Mouse (Mus musculus) stomach, embryonic 14.5 days (tissue): Measurements from ENCODE around the gene Crk. TPM values are rescaled to one million over a fixed set of nuclear protein-coding genes. Genes with fewer than 3 reads are reported as not detected.
"Not testable (repeated sequence)": the region's sequence is repeated elsewhere in the genome, so short reads cannot be mapped to it uniquely, and the experiment has no call there.

Experiments used
- ATAC-seq: fragments of 200-750 bp; cut with Nextera tagmentation; 2 replicates; pipeline ENCODE4 v1.8.0; 2017; ENCODE audit warnings: low read depth, moderate TSS enrichment; ENCODE audit not compliant: insufficient number of reproducible peaks, insufficient read depth, low FRiP score
- H3K27ac ChIP-seq: fragments of 300-500 bp; sonication (generic); 2 replicates; pipeline ENCODE4 v1.5.1; 2014; ENCODE audit warnings: mild to moderate bottlenecking, low read length, moderate library complexity, mixed read lengths
- H3K27me3 ChIP-seq: fragments of 300-500 bp; sonication (generic); 2 replicates; pipeline ENCODE4 v1.6.1; 2014; ENCODE audit warnings: low read length, control low read depth, mixed read lengths; ENCODE audit not compliant: control insufficient read depth, insufficient read depth
- H3K36me3 ChIP-seq: fragments of 300-500 bp; sonication (generic); 2 replicates; pipeline ENCODE4 v1.6.1; 2014; ENCODE audit warnings: mild to moderate bottlenecking, control low read depth, low read length, moderate library complexity, mixed read lengths; ENCODE audit not compliant: control insufficient read depth, insufficient read depth
- H3K4me1 ChIP-seq: fragments of 300-500 bp; sonication (generic); 2 replicates; pipeline ENCODE4 v1.6.1; 2014; ENCODE audit warnings: low read length, control low read depth, mixed read lengths; ENCODE audit not compliant: control insufficient read depth, insufficient read depth
- H3K4me2 ChIP-seq: fragments of 300-500 bp; sonication (generic); replicated peaks from 2 replicates; pipeline ENCODE4 v1.6.1; 2014; ENCODE audit warnings: low read depth, low read length, control low read depth
- H3K4me3 ChIP-seq: fragments of 300-500 bp; sonication (generic); 2 replicates; pipeline ENCODE4 v1.5.1; 2014; ENCODE audit warnings: low read depth, low read length, control low read depth
- H3K9ac ChIP-seq: fragments of 300-500 bp; sonication (generic); replicated peaks from 2 replicates; pipeline ENCODE4 v1.6.1; 2014; ENCODE audit warnings: low read depth, mild to moderate bottlenecking, control low read depth, low read length, moderate library complexity, mixed read lengths
- H3K9me3 ChIP-seq: fragments of 300-500 bp; sonication (generic); 2 replicates; pipeline ENCODE4 v1.6.1; 2016; ENCODE audit warnings: low read depth, low read length, control low read depth; ENCODE audit not compliant: control insufficient read depth
- WGBS: fragments of 180-500 bp; shearing (Covaris S2); extraction: QIAGEN DNeasy Blood & Tissue Kit; methylation state at CpG from one replicate; pipeline ENCODE4 v1.1.7; 2014; 5-methylcytosine and 5-hydroxymethylcytosine counted together
- polyA plus RNA-seq: library from polyadenylated mRNA; unstranded; fragments of >200 nt; fragmentation: Nextera tagmentation; extraction: Ambion mirVana; gene quantifications from 2 replicates; pipeline ENCODE4 v1.2.1, GENCODE M21; 2014

Gene Crk
- polyA plus RNA-seq, 1 experiment from 2014 or later, result 101 TPM

- Histone ChIP-seq H3K4me3 (no peak overlapping the region), H3K4me2 (no peak overlapping the region), H3K27ac (no peak overlapping the region), H3K27me3 (no peaks in the 10 kb centered on the region), H3K4me1 (no peaks in the 10 kb centered on the region), H3K36me3 (peaks cover 45% of the 10 kb centered on the region), H3K9me3 (no peaks in the 10 kb centered on the region), H3K9ac (no peak overlapping the region)
- 81% methylated on average over 1 of the region's 1 CpGs for WGBS
- no peak for ATAC-seq
These were observed 10.9 kb downstream of the Crk start for GRCm38 (mm10) chr11:75689977-75690376.

- Histone ChIP-seq H3K9ac (no peak overlapping the region), H3K4me1 (no peaks in the 10 kb centered on the region), H3K27ac (no peak overlapping the region), H3K36me3 (peaks cover 50% of the 10 kb centered on the region), H3K9me3 (no peaks in the 10 kb centered on the region), H3K27me3 (no peaks in the 10 kb centered on the region), H3K4me2 (no peak overlapping the region), H3K4me3 (no peak overlapping the region)
- ATAC-seq, result no peak
These were observed 12.0 kb downstream of the Crk start for GRCm38 (mm10) chr11:75691047-75691446.

GRCm38 (mm10) chr11:75693570-75693969 lies 14.5 kb downstream of the Crk start:
- H3K9me3 ChIP-seq, result no peaks in the 10 kb centered on the region
- H3K4me1 ChIP-seq, result no peaks in the 10 kb centered on the region
- H3K4me2 ChIP-seq, result no peak overlapping the region
- H3K36me3 ChIP-seq, result peaks cover 72% of the 10 kb centered on the region
- no peak overlapping the region for H3K9ac ChIP-seq
- H3K27ac ChIP-seq, result no peak overlapping the region
- 86% methylated on average over 5 of the region's 5 CpGs for WGBS
- H3K27me3 ChIP-seq, result no peaks in the 10 kb centered on the region
- H3K4me3 ChIP-seq, result no peak overlapping the region
- no peak for ATAC-seq

GRCm38 (mm10) chr11:75697464-75697863 lies 18.4 kb downstream of the Crk start:
- not testable (repeated sequence) for H3K4me2 ChIP-seq, H3K27me3 ChIP-seq, H3K9me3 ChIP-seq, H3K4me3 ChIP-seq, ATAC-seq, H3K9ac ChIP-seq, H3K27ac ChIP-seq, H3K4me1 ChIP-seq
- peaks cover 70% of the 10 kb centered on the region for H3K36me3 ChIP-seq
- 93% methylated on average over 3 of the region's 3 CpGs for WGBS

- Histone ChIP-seq H3K4me2 (no peak overlapping the region), H3K4me1 (no peaks in the 10 kb centered on the region), H3K27ac (no peak overlapping the region), H3K9ac (no peak overlapping the region), H3K9me3 (no peaks in the 10 kb centered on the region), H3K27me3 (no peaks in the 10 kb centered on the region), H3K4me3 (no peak overlapping the region), H3K36me3 (peaks cover 65% of the 10 kb centered on the region)
- 95% methylated on average over 5 of the region's 5 CpGs for WGBS
- ATAC-seq, result no peak
These were observed 21.5 kb downstream of the Crk start for GRCm38 (mm10) chr11:75700557-75700956.

GRCm38 (mm10) chr11:75702761-75703160 lies 23.7 kb downstream of the Crk start:
- H3K4me1 ChIP-seq, result no peaks in the 10 kb centered on the region
- no peak overlapping the region for H3K9ac ChIP-seq
- H3K9me3 ChIP-seq, result no peaks in the 10 kb centered on the region
- H3K27ac ChIP-seq, result no peak overlapping the region
- peaks cover 54% of the 10 kb centered on the region for H3K36me3 ChIP-seq
- WGBS, result 93% methylated on average over 6 of the region's 6 CpGs
- no peak overlapping the region for H3K4me3 ChIP-seq
- ATAC-seq, result no peak
- no peak overlapping the region for H3K4me2 ChIP-seq
- no peaks in the 10 kb centered on the region for H3K27me3 ChIP-seq

GRCm38 (mm10) chr11:75703748-75704147 lies 24.7 kb downstream of the Crk start:
- Histone ChIP-seq H3K9me3 (no peaks in the 10 kb centered on the region), H3K4me3 (no peak overlapping the region), H3K4me1 (no peaks in the 10 kb centered on the region), H3K4me2 (no peak overlapping the region), H3K36me3 (peaks cover 45% of the 10 kb centered on the region), H3K27me3 (no peaks in the 10 kb centered on the region), H3K27ac (no peak overlapping the region), H3K9ac (no peak overlapping the region)
- 94% methylated on average over 2 of the region's 2 CpGs for WGBS
- no peak for ATAC-seq

GRCm38 (mm10) chr11:75713949-75714348 lies 34.9 kb downstream of the Crk start:
- Histone ChIP-seq H3K27ac (no peak overlapping the region), H3K36me3 (no peaks in the 10 kb centered on the region), H3K4me1 (no peaks in the 10 kb centered on the region), H3K9me3 (no peaks in the 10 kb centered on the region), H3K9ac (no peak overlapping the region), H3K4me3 (no peak overlapping the region), H3K4me2 (no peak overlapping the region), H3K27me3 (no peaks in the 10 kb centered on the region)
- 94% methylated on average over 1 of the region's 1 CpGs for WGBS
- no peak for ATAC-seq

GRCm38 (mm10) chr11:75715556-75715955 lies 36.5 kb downstream of the Crk start:
- no peak overlapping the region for H3K27ac ChIP-seq
- no peak overlapping the region for H3K4me3 ChIP-seq
- no peak for ATAC-seq
- H3K9ac ChIP-seq, result no peak overlapping the region
- 35% methylated on average over 12 of the region's 12 CpGs for WGBS
- H3K4me1 ChIP-seq, result no peaks in the 10 kb centered on the region
- H3K27me3 ChIP-seq, result no peaks in the 10 kb centered on the region
- H3K4me2 ChIP-seq, result no peak overlapping the region
- H3K36me3 ChIP-seq, result no peaks in the 10 kb centered on the region
- H3K9me3 ChIP-seq, result no peaks in the 10 kb centered on the region
